Mouse (Mus musculus) brain, adult 2 months (tissue): Measurements from ENCODE around the gene Pfdn6.
"Not testable (repeated sequence)": the region's sequence is repeated elsewhere in the genome, so short reads cannot be mapped to it uniquely, and the experiment has no call there.

Source experiments
- DNase-seq: peaks from one replicate; pipeline ENCODE4 v3.0.0; 2011; ENCODE audit warnings: low read depth, low spot score

The Pfdn6 gene

GRCm38 (mm10) chr17:33955555-33956214 is 15.5 kb upstream of the Pfdn6 start, which contains the start of the genes Vps52 and Rps18:
TSS of gene Vps52 (plus strand) at chr17:33955812.
TSS of gene Rps18 (minus strand) at chr17:33956001.
- DNase-seq = peak; percentile 100

- DNase-seq = no peak
Observed at GRCm38 (mm10) chr17:33954646-33955554, 14.8 kb upstream of the Pfdn6 start.

GRCm38 (mm10) chr17:33953961-33954565 is 13.9 kb upstream of the Pfdn6 start:
- no peak for DNase-seq

- DNase-seq = no peak
Observed at GRCm38 (mm10) chr17:33953310-33953709, 13.2 kb upstream of the Pfdn6 start.

- no peak for DNase-seq
Observed at GRCm38 (mm10) chr17:33952879-33953278, 12.7 kb upstream of the Pfdn6 start.

GRCm38 (mm10) chr17:33952015-33952414 is 11.9 kb upstream of the Pfdn6 start:
- DNase-seq = not testable (repeated sequence)

- peak; percentile 94 for DNase-seq
Observed at GRCm38 (mm10) chr17:33951021-33951946, 11.1 kb upstream of the Pfdn6 start, which contains the start of gene B3galt4. TSS of gene B3galt4 (minus strand) at chr17:33951488.

- no peak for DNase-seq
Observed at GRCm38 (mm10) chr17:33950131-33950625, 10.0 kb upstream of the Pfdn6 start.

DNA sequence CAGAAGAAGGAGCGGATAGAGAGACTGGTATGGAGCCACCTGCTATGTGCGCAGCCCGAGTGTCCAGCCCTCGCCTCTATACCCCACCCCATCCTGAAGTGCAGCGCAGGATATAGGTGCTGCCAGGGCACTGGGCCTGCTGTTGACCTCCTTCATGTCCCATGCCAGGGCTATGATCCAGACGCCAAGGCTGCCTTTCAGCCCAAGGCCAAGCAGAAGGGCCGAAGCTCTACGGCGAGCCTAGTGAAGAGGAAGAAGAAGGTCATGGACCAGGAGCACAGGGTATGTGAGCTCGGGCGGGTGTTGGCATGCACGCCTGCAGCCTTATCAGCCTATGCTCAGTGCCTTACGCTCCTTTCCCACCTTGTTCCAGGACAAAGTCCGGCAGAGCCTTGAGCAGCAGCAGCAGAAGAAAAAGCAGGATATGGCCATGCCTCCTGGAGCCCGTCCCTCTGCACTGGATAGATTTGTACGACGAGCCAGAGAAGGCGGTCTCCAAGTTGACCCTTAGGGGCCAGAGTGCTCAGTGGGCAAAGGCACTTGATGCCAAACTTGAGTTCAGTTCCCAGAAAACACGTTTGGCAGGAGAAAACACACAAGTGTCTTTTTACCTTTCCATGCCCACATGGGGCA is 8.9 kb upstream of the Pfdn6 start:
- no peak for DNase-seq

GRCm38 (mm10) chr17:33948090-33948904 is 8.2 kb upstream of the Pfdn6 start:
- DNase-seq = no peak

- DNase-seq = peak; percentile 60
Observed at GRCm38 (mm10) chr17:33947430-33948089, 7.4 kb upstream of the Pfdn6 start.

DNA sequence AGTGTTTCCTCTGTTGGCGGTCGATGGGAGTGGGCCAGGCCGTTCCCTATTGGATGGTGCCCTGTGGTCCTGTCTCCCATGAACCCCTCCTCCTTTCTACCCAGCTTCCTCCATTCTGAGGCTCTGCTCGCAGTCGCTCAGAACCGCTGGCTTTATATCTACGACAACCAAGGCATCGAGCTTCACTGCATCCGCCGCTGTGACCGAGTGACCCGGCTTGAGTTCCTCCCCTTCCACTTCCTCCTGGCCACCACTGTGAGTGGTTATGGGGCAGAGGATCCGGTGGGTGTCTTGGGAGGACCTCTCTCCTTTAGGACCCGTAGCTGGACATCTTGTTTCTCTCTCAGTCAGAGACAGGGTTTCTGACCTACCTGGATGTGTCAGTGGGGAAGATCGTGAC is 3.3 kb upstream of the Pfdn6 start:
- no peak for DNase-seq

GRCm38 (mm10) chr17:33941381-33941780 is 1.2 kb upstream of the Pfdn6 start:
- no peak for DNase-seq

GRCm38 (mm10) chr17:33940981-33941380 is 838 bp upstream of the Pfdn6 start:
- no peak for DNase-seq

GRCm38 (mm10) chr17:33938783-33939182 is 1.4 kb downstream of the Pfdn6 start:
- no peak for DNase-seq

- no peak for DNase-seq
Observed at GRCm38 (mm10) chr17:33936993-33937392, 3.1 kb downstream of the Pfdn6 start.

DNA sequence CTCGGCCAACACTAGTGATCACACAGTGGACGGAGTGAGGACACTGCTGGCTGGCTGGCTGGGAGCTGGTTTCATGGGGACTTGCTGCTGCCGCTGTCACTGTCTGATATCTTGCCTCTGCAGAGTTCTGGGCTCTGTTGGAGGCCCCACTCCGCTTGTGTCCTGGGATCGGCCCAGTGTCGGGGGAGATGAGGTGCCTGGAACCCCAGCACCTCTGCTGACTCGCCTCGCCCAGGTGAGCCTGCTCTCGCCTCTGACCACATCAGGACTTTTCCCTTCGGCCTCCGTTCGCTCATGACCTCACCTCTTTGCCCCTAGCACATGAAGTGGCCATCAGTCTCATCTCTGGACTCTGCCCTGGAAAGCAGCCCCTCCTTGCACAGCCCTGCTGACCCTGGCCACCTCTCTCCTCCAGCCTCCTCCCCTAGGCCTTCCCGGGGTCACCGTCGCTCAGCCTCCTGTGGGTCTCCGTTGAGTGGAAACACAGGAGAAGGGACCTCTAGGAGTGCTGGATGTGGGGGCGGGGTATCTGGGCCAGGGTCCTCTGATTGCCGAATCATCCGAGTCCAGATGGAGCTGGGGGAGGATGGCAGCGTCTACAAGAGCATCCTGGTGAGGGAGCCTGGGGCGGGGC is 4.6 kb downstream of the Pfdn6 start:
- DNase-seq = no peak

- no peak for DNase-seq
Observed at GRCm38 (mm10) chr17:33932970-33933369, 7.2 kb downstream of the Pfdn6 start.

GRCm38 (mm10) chr17:33932448-33932847 is 7.7 kb downstream of the Pfdn6 start:
- no peak for DNase-seq
